Mouse (Mus musculus): ENCODE data around the gene Zfp747.
"Not testable (repeated sequence)": the region's sequence is repeated elsewhere in the genome, so short reads cannot be mapped to it uniquely, and the experiment has no call there.

Gene Zfp747

GRCm38 (mm10) chr7:127371213-127371612, 4.6 kb downstream of the Zfp747 start:
- no peak for DNase-seq (ENCODE audit: low read depth, low spot score)

- no peak for DNase-seq (ENCODE audit: low read depth, low spot score)
Observed at GRCm38 (mm10) chr7:127366249-127366648, 9.6 kb downstream of the Zfp747 start.

GRCm38 (mm10) chr7:127364166-127364565, 11.7 kb downstream of the Zfp747 start:
- DNase-seq (ENCODE audit: low read depth, low spot score), result no peak

- DNase-seq (ENCODE audit: low read depth, low spot score), result no peak
Observed at GRCm38 (mm10) chr7:127363475-127363921, 12.4 kb downstream of the Zfp747 start.

GRCm38 (mm10) chr7:127362418-127362817, 13.4 kb downstream of the Zfp747 start:
- DNase-seq (ENCODE audit: low read depth, low spot score), result not testable (repeated sequence)

GRCm38 (mm10) chr7:127361449-127361848, 14.4 kb downstream of the Zfp747 start:
- no peak for DNase-seq (ENCODE audit: low read depth, low spot score)

- no peak for DNase-seq (ENCODE audit: low read depth, low spot score)
Observed at GRCm38 (mm10) chr7:127360265-127360664, 15.6 kb downstream of the Zfp747 start.

- DNase-seq (ENCODE audit: low read depth, low spot score), result no peak
Observed at GRCm38 (mm10) chr7:127358472-127358871, 17.4 kb downstream of the Zfp747 start.

- DNase-seq (ENCODE audit: low read depth, low spot score), result no peak
Observed at GRCm38 (mm10) chr7:127357871-127358270, 18.0 kb downstream of the Zfp747 start.

GRCm38 (mm10) chr7:127355796-127356195, 20.1 kb downstream of the Zfp747 start:
- DNase-seq (ENCODE audit: low read depth, low spot score), result no peak

GRCm38 (mm10) chr7:127351230-127352004, 24.4 kb downstream of the Zfp747 start:
- no peak for DNase-seq (ENCODE audit: low read depth, low spot score)

GRCm38 (mm10) chr7:127346676-127347075, 29.2 kb downstream of the Zfp747 start:
- no peak for DNase-seq (ENCODE audit: low read depth, low spot score)

- DNase-seq (ENCODE audit: low read depth, low spot score), result no peak
Observed at GRCm38 (mm10) chr7:127345512-127346325, 30.1 kb downstream of the Zfp747 start, which contains the start of gene Zfp768. Gene Zfp768 (minus strand): TSS chr7:127345589.

- no peak for DNase-seq (ENCODE audit: low read depth, low spot score)
Observed at GRCm38 (mm10) chr7:127345092-127345491, 30.8 kb downstream of the Zfp747 start.

GRCm38 (mm10) chr7:127344371-127344770, 31.5 kb downstream of the Zfp747 start:
- DNase-seq (ENCODE audit: low read depth, low spot score), result no peak

GRCm38 (mm10) chr7:127343351-127344019, 32.4 kb downstream of the Zfp747 start:
- no peak for DNase-seq (ENCODE audit: low read depth, low spot score)

GRCm38 (mm10) chr7:127342888-127343287, 33.0 kb downstream of the Zfp747 start:
- DNase-seq (ENCODE audit: low read depth, low spot score), result no peak

GRCm38 (mm10) chr7:127342332-127342731, 33.5 kb downstream of the Zfp747 start:
- DNase-seq (ENCODE audit: low read depth, low spot score), result no peak

- not testable (repeated sequence) for DNase-seq (ENCODE audit: low read depth, low spot score)
Observed at GRCm38 (mm10) chr7:127341861-127342260, 34.0 kb downstream of the Zfp747 start.

GRCm38 (mm10) chr7:127341356-127341755, 34.5 kb downstream of the Zfp747 start:
- DNase-seq (ENCODE audit: low read depth, low spot score), result no peak

- no peak for DNase-seq (ENCODE audit: low read depth, low spot score)
Observed at GRCm38 (mm10) chr7:127337636-127338035, 38.2 kb downstream of the Zfp747 start.

- no peak for DNase-seq (ENCODE audit: low read depth, low spot score)
Observed at GRCm38 (mm10) chr7:127335604-127336003, 40.2 kb downstream of the Zfp747 start.

Data from telencephalon, adult 2 months (tissue).